In genomic region chr5:16309168-16310006, GRCm38 (mm10) we compare ENCODE assay signal across 8 mouse cellular contexts.
DNase-seq lines count a peak whose midpoint lies in the region; ATAC-seq lines count a peak whose summit lies in the region.
"Had no signal": no experiment of that assay in that cellular context is flagged by ENCODE, and none has a peak within 500 bp of the region (broad histone marks: within the 10 kb centered on the region; RNA-seq: fewer than 3 reads in every experiment).

No protein-coding gene starts in this region.

- H3K9ac ChIP-seq in midbrain, embryonic 11.5 days (ENCODE audit: low read length): no peak overlapping the region

- H3K4me1 ChIP-seq in midbrain, embryonic 11.5 days (ENCODE audit: control insufficient read depth, insufficient read depth, low read length): no peaks in the 10 kb centered on the region

- 44% methylated on average over 7 of the region's 7 CpGs for WGBS in midbrain, embryonic 11.5 days

- H3K4me2 ChIP-seq in midbrain, embryonic 11.5 days: no peak overlapping the region

- DNase-seq in WW6 (ENCODE audit: low read depth, low spot score): peak; percentile 33
- peak; percentile 60 to 67 for DNase-seq in cerebellum, adult 18-20 months
- DNase-seq in left cerebral cortex, adult 18-20 months (ENCODE audit: low spot score in 2 of 2): peak; percentile 77 to 81
- DNase-seq in midbrain, embryonic 11.5 days (ENCODE audit: low spot score, missing footprints): peak; percentile 94
- DNase-seq in skeletal muscle tissue, adult 2 months (ENCODE audit: low read depth, low spot score): peak; percentile 10

- H3K9me3 ChIP-seq in midbrain, embryonic 11.5 days (ENCODE audit: control insufficient read depth, low read length): no peaks in the 10 kb centered on the region

- H3K4me3 ChIP-seq in midbrain, embryonic 11.5 days (ENCODE audit: low read depth, low read length): no peak overlapping the region

- H3K36me3 ChIP-seq in midbrain, embryonic 11.5 days (ENCODE audit: control insufficient read depth, insufficient read depth, low read length): no peaks in the 10 kb centered on the region

- ATAC-seq in frontal cortex, adult (ENCODE audit: low TSS enrichment): peak; percentile 93
- ATAC-seq in inflammation-experienced regulatory T-cells, adult 6 months: peak; percentile 89
- ATAC-seq in midbrain, embryonic 11.5 days (ENCODE audit: low FRiP score): peak; percentile 82; the same call in 1 of the 2 replicates

- no peak overlapping the region for H3K27ac ChIP-seq in midbrain, embryonic 11.5 days (ENCODE audit: low read depth, low read length)
- H3K27ac ChIP-seq: macrophage had no signal

- H3K27me3 ChIP-seq in midbrain, embryonic 11.5 days (ENCODE audit: control insufficient read depth, insufficient read depth, low read length): no peaks in the 10 kb centered on the region

Comparison
In these comparisons a context has a peak if more than half of its experiments do, and no peak if none do; other contexts are left out.
1. DNase-seq: peak in every context shown above with its lines; median percentile 94 in midbrain, embryonic 11.5 days; 79 in left cerebral cortex, adult 18-20 months; 64 in cerebellum, adult 18-20 months; 33 in WW6; 10 in skeletal muscle tissue, adult 2 months.